Mouse (Mus musculus) ES-E14 (cell line): Measurements from ENCODE around the gene Mapk14. TPM values are rescaled to one million over a fixed set of nuclear protein-coding genes. Genes with fewer than 3 reads are reported as not detected.

Experiments used
- DNase-seq: peaks from one replicate; pipeline ENCODE4 v3.0.0-alpha.2; 2013; ENCODE audit warnings: low read depth, low spot score
- H3K27ac ChIP-seq: 2 replicates; pipeline ENCODE4 v1.5.1; 2012; ENCODE audit warnings: low read depth, mild to moderate bottlenecking, low read length, moderate library complexity, mixed read lengths; ENCODE audit not compliant: poor library complexity, insufficient read depth, severe bottlenecking
- H3K36me3 ChIP-seq: 2 replicates; pipeline ENCODE4 v1.6.1; 2012; ENCODE audit warnings: mild to moderate bottlenecking, low read length, moderate library complexity, mixed read lengths; ENCODE audit not compliant: control insufficient read depth, poor library complexity, insufficient read depth, severe bottlenecking
- H3K4me1 ChIP-seq, 2 experiments: fragments of 150-350 bp in 1 of 2; sonication (generic) in 1 of 2; 2 replicates each; pipeline ENCODE4 v1.6.1; 2012; ENCODE audit warnings: low read length in 2 of 2, mild to moderate bottlenecking in 1 of 2, mixed read lengths in 1 of 2; ENCODE audit not compliant: control insufficient read depth in 2 of 2, insufficient read depth in 2 of 2, poor library complexity in 1 of 2
- H3K4me3 ChIP-seq, 2 experiments: fragments of 150-350 bp in 1 of 2; sonication (generic) in 1 of 2; 2 replicates each; pipeline ENCODE4 v1.5.1; 2012; ENCODE audit warnings: low read length in 2 of 2, low read depth in 1 of 2, mild to moderate bottlenecking in 1 of 2, mixed read lengths in 1 of 2; ENCODE audit not compliant: insufficient read depth in 1 of 2, poor library complexity in 1 of 2, severe bottlenecking in 1 of 2
- H3K9ac ChIP-seq: 2 replicates; pipeline ENCODE4 v1.6.1; 2012; ENCODE audit warnings: low read depth, mild to moderate bottlenecking, low read length, mixed read lengths; ENCODE audit not compliant: poor library complexity, insufficient read depth, severe bottlenecking
- H3K9me3 ChIP-seq: fragments of 150-350 bp; sonication (generic); 2 replicates; pipeline ENCODE4 v1.6.1; 2012; ENCODE audit warnings: low read depth, mild to moderate bottlenecking, low read length; ENCODE audit not compliant: control insufficient read depth, insufficient read depth
- CHD2 ChIP-seq: IDR thresholded peaks from 2 replicates; pipeline ENCODE4 v1.6.1; 2014; ENCODE audit warnings: mild to moderate bottlenecking, low read depth, low read length, inconsistent platforms
- HCFC1 ChIP-seq: IDR thresholded peaks from 2 replicates; pipeline ENCODE4 v1.6.1; 2012; ENCODE audit warnings: low read length, inconsistent platforms, borderline replicate concordance; ENCODE audit not compliant: insufficient read depth
- MAFK ChIP-seq: IDR thresholded peaks from 2 replicates; pipeline ENCODE4 v1.6.1; 2014; ENCODE audit warnings: mild to moderate bottlenecking, low read depth, low read length, inconsistent platforms; ENCODE audit not compliant: insufficient read depth
- ZC3H11A ChIP-seq: IDR thresholded peaks from 2 replicates; pipeline ENCODE4 v1.6.1; 2012; ENCODE audit warnings: low read depth, mild to moderate bottlenecking, inconsistent platforms, low read length, borderline replicate concordance
- ZNF384 ChIP-seq: IDR thresholded peaks from 2 replicates; pipeline ENCODE4 v1.6.1; 2012; ENCODE audit warnings: low read depth, low read length, inconsistent platforms
- in situ Hi-C, 2 experiments: fragments of 600-800 bp; cut with MboI; formaldehyde crosslinking; loops; one replicate each; pipeline ENCODE4 v1.15.1; 2025; ENCODE audit warnings: low sequenced_read_pairs in 2 of 2, inconsistent platforms in 1 of 2; ENCODE audit not compliant: unreplicated experiment in 2 of 2
- total RNA-seq: library from RNA; depleted of rRNA; stranded (reverse); fragments of 300-350 nt; gene quantifications from 2 replicates; pipeline ENCODE4 v1.2.3, GENCODE M21; 2012

Gene Mapk14
- total RNA-seq, 1 experiment: 77.3 TPM

DNA sequence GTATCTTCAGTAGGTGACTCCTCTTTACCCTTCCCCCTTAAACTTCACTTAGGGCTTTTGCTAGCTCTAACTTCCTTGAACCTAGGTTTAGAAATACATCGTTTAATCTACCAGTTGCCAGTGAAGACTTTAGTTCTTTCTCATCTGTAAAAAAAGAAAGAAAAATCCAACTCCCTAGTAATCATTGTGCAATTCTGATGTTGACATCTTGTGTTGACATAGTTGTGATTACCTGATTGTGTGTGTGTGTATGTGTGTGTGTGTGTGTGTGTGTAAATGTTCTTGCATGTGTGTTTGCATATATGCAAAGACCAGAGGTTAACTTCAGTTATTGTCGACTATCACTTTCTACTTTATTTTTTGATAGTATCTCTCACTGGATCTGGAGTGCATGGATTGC, 7.5 kb downstream of the Mapk14 start:
- Histone ChIP-seq H3K9me3 (no peaks in the 10 kb centered on the region), H3K9ac (no peak overlapping the region), H3K4me3 (no peak overlapping the region), H3K4me1 (peaks cover 0 to 8% of the 10 kb centered on the region in 2 experiments; a peak in 1 of 4 replicates), H3K27ac (no peak overlapping the region), H3K36me3 (peaks cover 3% of the 10 kb centered on the region; the same call in 1 of the 2 replicates)
- TF ChIP-seq HCFC1: no peak
- TF ChIP-seq ZNF384: no peak
- no peak for TF ChIP-seq CHD2
- no peak for TF ChIP-seq MAFK
- no peak for TF ChIP-seq ZC3H11A
- no peak for DNase-seq
- in situ Hi-C loops: no loop called here

DNA sequence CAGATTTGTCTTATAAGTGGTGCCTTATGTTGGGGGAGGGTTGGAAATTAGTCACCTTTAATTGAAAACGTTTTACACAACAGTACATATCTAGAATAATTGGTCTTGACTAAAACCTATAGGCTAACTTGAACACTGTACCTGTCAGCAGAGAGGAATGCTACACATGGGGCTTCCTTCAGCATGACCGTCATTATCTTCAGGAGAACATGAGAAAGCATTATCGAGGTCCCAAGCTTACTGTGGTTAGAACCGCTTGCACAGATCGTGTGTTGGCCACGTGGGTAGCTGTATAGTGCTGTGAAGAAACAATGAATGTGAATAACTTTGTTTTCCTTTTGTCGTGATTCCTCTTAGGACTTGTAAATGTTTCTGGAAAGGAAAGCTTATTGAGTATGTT, 8.7 kb downstream of the Mapk14 start:
- TF ChIP-seq MAFK: no peak
- TF ChIP-seq HCFC1: no peak
- TF ChIP-seq CHD2: no peak
- no peak for TF ChIP-seq ZC3H11A
- no peak for TF ChIP-seq ZNF384
- 0 out of 2 replicates have a peak, but pooled peaks cover 2% of the 10 kb centered on the region for H3K36me3 ChIP-seq
- in situ Hi-C loops: no loop called here

DNA sequence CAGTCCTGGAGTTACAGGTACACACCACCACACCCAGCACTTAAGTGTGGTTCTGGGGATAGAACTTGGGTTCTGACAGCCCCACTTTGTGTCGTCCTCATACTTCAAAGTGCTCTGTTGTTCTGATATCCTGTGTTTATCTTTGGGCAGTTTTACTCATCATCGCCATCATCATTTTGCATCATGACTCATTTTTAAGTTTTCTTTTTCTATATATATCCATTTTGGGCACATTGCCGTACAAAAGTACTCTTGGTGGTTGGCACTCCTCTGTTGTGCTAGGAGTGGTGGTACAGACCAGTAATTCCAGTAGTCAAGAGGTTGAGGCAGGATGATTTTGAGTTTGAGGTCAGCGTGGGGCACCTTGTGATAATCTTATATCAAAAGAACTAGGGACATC, 10.0 kb downstream of the Mapk14 start:
- Histone ChIP-seq H3K36me3 (peaks cover 2% of the 10 kb centered on the region; the same call in 1 of the 2 replicates), H3K9me3 (no peaks in the 10 kb centered on the region), H3K9ac (no peak overlapping the region), H3K27ac (no peak overlapping the region), H3K4me1 (peaks cover 0 to 7% of the 10 kb centered on the region in 2 experiments; a peak in 1 of 4 replicates), H3K4me3 (no peak overlapping the region)
- in situ Hi-C loops: no loop called here
- DNase-seq: no peak
- TF ChIP-seq ZNF384 (no peak), HCFC1 (no peak), MAFK (no peak), CHD2 (no peak), ZC3H11A (no peak)

More for the DNA sequence above, 8.7 kb downstream of the Mapk14 start:
- Histone ChIP-seq H3K9me3 (no peaks in the 10 kb centered on the region), H3K4me3 (no peak overlapping the region), H3K4me1 (peaks cover 0 to 7% of the 10 kb centered on the region in 2 experiments; a peak in 1 of 4 replicates), H3K9ac (no peak overlapping the region), H3K27ac (no peak overlapping the region)
- no peak for DNase-seq

DNA sequence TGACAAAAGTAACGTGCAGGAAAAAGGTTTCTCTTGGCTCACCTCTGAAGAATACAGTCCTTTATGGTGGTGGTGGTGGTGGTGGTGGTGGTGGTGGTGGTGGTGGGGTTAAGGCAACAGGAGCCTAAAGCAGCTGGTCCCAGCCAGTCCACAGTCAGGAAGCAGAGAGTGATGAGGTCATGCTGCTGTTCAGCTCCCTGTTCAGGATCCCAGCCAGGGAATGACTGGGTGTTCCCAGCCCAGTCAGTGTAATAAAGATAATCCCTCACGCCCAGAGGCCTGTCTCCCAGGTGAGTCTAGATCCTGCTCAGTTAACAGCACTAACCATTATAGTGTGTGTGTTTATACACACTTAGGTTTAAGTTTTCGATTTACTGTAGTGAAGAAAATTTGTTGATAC, 10.6 kb downstream of the Mapk14 start:
- H3K4me1 ChIP-seq: peaks cover 0 to 4% of the 10 kb centered on the region in 2 experiments; a peak in 1 of 4 replicates
- in situ Hi-C loops: no loop called here
- no peak for DNase-seq
- H3K9me3 ChIP-seq: no peaks in the 10 kb centered on the region
- peaks cover 2% of the 10 kb centered on the region; the same call in 1 of the 2 replicates for H3K36me3 ChIP-seq
- H3K4me3 ChIP-seq: no peak overlapping the region
- no peak overlapping the region for H3K27ac ChIP-seq
- H3K9ac ChIP-seq: no peak overlapping the region
- TF ChIP-seq MAFK (no peak), HCFC1 (no peak), ZNF384 (no peak), ZC3H11A (no peak), CHD2 (no peak)

DNA sequence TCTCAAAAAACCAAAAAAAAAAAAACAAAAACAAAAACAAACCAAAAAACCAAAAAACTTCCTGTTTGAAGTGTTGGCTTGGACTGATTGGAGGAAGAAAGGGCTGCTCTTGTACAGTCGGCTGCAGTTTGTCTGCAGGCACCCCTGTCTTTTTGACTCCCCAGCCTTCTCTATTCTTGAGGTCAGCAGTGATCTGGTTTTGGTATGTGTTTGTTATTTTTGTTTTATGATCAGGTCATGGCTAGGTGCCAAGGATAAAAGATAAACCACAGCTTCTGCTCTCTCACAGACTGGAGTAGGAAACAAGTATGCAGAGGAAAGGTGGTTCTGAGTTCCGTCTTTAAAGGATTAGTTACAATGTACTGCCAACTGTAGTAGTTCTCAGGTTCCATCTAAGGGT, 11.5 kb downstream of the Mapk14 start:
- H3K4me1 ChIP-seq: peaks cover 0 to 4% of the 10 kb centered on the region in 2 experiments; a peak in 1 of 4 replicates
- H3K4me3 ChIP-seq: no peak overlapping the region
- in situ Hi-C loops: no loop called here
- TF ChIP-seq ZNF384 (no peak), CHD2 (no peak), HCFC1 (no peak), ZC3H11A (no peak), MAFK (no peak)
- no peak overlapping the region for H3K9ac ChIP-seq
- H3K9me3 ChIP-seq: no peaks in the 10 kb centered on the region
- no peak for DNase-seq
- peaks cover 2% of the 10 kb centered on the region; the same call in 1 of the 2 replicates for H3K36me3 ChIP-seq
- H3K27ac ChIP-seq: no peak overlapping the region
